Mouse (Mus musculus): ENCODE results near the gene Specc1. TPM values are rescaled to one million over a fixed set of nuclear protein-coding genes. Genes with fewer than 3 reads are reported as not detected.

The Specc1 gene
- polyA plus RNA-seq, 1 experiment from 2014 or later: 26.3 TPM

DNA sequence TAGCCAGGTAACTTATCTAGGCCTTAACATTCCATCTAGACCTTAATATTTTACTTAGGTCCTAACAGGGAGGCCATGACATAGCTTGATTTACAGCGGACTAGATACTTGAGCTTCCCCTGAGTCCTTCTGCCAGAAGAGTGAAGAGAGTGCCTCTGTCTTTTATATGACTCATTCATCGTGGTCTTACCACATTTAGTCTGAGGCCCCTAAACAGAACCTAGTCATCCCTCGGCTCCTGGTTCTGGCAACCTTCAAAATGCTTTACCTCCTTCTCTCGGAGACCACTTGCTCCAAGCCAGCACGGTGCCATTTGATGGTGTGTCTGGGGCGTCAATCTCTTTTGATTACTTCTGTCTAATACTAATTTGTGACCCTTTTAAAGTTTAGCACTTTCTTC is 133.8 kb downstream of the Specc1 start:
- DNase-seq (ENCODE audit: low spot score) (no peak), ATAC-seq (ENCODE audit: low FRiP score) (no peak)
- no peak overlapping the region for H3K27ac ChIP-seq (ENCODE audit: low read depth, low read length)
- no peaks in the 10 kb centered on the region for H3K36me3 ChIP-seq (ENCODE audit: control insufficient read depth, insufficient read depth, low read length)
- no peak overlapping the region for H3K4me2 ChIP-seq (replicated peaks; ENCODE audit: low read depth, low read length)
- 91% methylated on average over 6 of the region's 6 CpGs for WGBS
- no peak overlapping the region for H3K9ac ChIP-seq (ENCODE audit: low read depth, low read length)
- no peaks in the 10 kb centered on the region for H3K9me3 ChIP-seq (ENCODE audit: control insufficient read depth, low read length)
- no peaks in the 10 kb centered on the region for H3K27me3 ChIP-seq (ENCODE audit: control insufficient read depth, insufficient read depth, low read length)
- H3K4me3 ChIP-seq (ENCODE audit: low read depth, low read length): no peak overlapping the region
- H3K4me1 ChIP-seq (replicated peaks; ENCODE audit: control insufficient read depth, insufficient read depth, low read length): no peaks in the 10 kb centered on the region

DNA sequence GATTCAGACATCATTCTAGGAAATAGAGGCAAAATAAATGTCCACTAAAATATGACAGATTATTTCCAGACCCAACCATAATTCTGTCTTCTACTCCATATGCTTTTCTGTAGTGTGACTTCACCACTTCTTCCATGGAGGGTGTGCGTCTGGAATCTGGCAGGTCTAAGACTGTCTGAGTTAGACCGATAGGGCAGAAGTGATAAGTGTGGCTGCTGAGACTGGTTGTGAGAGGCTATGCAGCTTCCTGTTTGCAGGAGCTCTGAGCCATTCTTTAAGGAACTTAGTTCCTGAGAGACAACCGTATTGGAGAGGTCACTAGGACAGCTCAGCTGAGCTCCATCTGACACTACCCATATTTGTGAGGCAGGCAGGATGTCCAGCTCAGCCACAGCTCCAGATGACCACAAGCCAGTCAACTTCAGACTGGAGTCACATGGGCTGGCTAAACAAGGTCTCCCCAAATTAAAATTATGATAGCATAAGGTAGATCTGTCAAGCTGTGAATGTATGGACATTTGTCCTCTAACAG is 146.9 kb downstream of the Specc1 start:
- DNase-seq (ENCODE audit: low spot score): no peak
- Histone ChIP-seq H3K27me3 (ENCODE audit: control insufficient read depth, insufficient read depth, low read length) (no peaks in the 10 kb centered on the region), H3K4me3 (ENCODE audit: low read depth, low read length) (no peak overlapping the region), H3K9me3 (ENCODE audit: control insufficient read depth, low read length) (no peaks in the 10 kb centered on the region), H3K36me3 (ENCODE audit: control insufficient read depth, insufficient read depth, low read length) (no peaks in the 10 kb centered on the region), H3K4me1 (replicated peaks; ENCODE audit: control insufficient read depth, insufficient read depth, low read length) (no peaks in the 10 kb centered on the region; the same call in 1 of the 2 replicates), H3K27ac (ENCODE audit: low read depth, low read length) (no peak overlapping the region), H3K4me2 (replicated peaks; ENCODE audit: low read depth, low read length) (no peak overlapping the region), H3K9ac (ENCODE audit: low read depth, low read length) (no peak overlapping the region)
- no peak for ATAC-seq (ENCODE audit: low FRiP score)
- 88% methylated on average over 3 of the region's 3 CpGs for WGBS

DNA sequence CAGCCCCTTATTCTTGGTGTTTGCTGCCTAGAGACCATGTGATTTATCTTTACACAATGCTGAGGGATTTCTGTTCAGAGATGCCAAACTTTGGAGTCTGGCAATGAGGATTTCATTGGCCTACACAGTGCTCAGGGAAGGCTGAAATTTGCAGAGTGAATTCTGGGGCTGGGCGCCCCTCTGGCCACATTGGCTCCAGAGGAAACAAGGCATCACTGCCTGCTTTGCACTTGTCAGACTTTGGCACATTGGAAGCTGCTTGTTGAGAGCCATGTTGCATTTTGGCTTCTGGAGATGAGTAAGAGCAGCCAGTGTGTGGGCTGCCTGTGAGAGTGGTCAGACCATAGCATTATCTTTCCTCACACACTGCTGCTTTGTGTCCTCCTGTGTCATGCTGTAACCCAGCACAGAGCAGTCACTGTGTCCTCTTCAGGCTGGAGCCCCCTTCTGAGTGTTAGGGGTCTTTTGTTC is 149.9 kb downstream of the Specc1 start:
- Histone ChIP-seq H3K9me3 (ENCODE audit: control insufficient read depth, low read length) (no peaks in the 10 kb centered on the region), H3K36me3 (ENCODE audit: control insufficient read depth, insufficient read depth, low read length) (no peaks in the 10 kb centered on the region), H3K27ac (ENCODE audit: low read depth, low read length) (peak overlapping the region; percentile 30; the same call in 1 of the 2 replicates), H3K4me1 (replicated peaks; ENCODE audit: control insufficient read depth, insufficient read depth, low read length) (no peaks in the 10 kb centered on the region; the same call in 1 of the 2 replicates), H3K4me3 (ENCODE audit: low read depth, low read length) (no peak overlapping the region), H3K4me2 (replicated peaks; ENCODE audit: low read depth, low read length) (no peak overlapping the region), H3K27me3 (ENCODE audit: control insufficient read depth, insufficient read depth, low read length) (no peaks in the 10 kb centered on the region), H3K9ac (ENCODE audit: low read depth, low read length) (no peak overlapping the region)
- WGBS: 76% methylated on average over 1 of the region's 1 CpGs
- DNase-seq (ENCODE audit: low spot score): no peak
- ATAC-seq (ENCODE audit: low FRiP score): no peak

DNA sequence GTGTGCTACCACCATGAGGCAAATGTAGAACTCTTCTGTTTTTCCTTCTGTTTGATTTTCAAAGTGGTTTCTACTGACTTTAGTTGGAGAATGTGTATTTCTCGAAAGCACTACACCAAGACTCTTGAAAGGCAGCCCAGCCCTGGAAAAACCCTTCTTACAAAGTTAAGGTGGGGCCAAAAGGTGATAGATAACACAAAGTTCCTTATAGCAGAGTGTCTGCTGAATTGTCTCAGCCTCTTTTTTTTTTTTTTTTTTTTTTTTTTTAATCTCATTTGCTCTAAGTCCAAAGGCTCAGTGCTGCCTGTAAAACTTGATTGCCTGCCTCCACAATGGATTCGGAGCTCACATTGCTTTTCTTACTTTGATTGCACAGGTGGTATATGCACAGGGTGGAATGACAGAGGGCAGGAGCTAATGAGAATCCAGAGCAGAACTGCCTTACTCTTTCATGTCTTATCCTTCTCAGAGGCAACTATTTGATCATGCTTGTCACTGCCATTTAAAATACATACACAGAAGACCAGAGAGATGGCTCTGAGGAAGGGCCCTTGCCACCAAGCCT is 150.8 kb downstream of the Specc1 start:
- Histone ChIP-seq H3K4me2 (replicated peaks; ENCODE audit: low read depth, low read length) (no peak overlapping the region), H3K9me3 (ENCODE audit: control insufficient read depth, low read length) (no peaks in the 10 kb centered on the region), H3K9ac (ENCODE audit: low read depth, low read length) (no peak overlapping the region), H3K4me1 (replicated peaks; ENCODE audit: control insufficient read depth, insufficient read depth, low read length) (no peaks in the 10 kb centered on the region; the same call in 1 of the 2 replicates), H3K27me3 (ENCODE audit: control insufficient read depth, insufficient read depth, low read length) (no peaks in the 10 kb centered on the region), H3K27ac (ENCODE audit: low read depth, low read length) (no peak overlapping the region), H3K4me3 (ENCODE audit: low read depth, low read length) (no peak overlapping the region), H3K36me3 (ENCODE audit: control insufficient read depth, insufficient read depth, low read length) (no peaks in the 10 kb centered on the region)
- 89% methylated on average over 2 of the region's 2 CpGs for WGBS
- DNase-seq (ENCODE audit: low spot score) (no peak), ATAC-seq (ENCODE audit: low FRiP score) (no peak)

DNA sequence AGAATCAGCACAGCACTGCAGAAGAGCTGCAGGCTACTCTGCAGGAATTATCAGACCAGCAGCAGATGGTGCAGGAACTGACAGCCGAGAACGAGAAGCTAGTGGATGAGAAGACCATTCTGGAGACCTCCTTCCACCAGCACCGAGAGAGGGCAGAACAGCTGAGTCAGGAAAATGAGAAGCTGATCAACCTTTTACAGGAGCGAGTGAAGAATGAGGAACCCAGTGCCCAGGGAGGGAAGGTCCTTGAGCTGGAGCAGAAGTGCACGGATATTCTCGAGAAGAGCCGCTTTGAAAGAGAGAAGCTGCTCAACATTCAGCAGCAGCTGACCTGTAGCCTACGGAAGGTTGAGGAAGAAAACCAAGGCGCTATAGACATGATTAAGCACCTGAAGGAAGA is 162.0 kb downstream of the Specc1 start:
- no peak overlapping the region for H3K4me2 ChIP-seq (replicated peaks; ENCODE audit: low read depth, low read length)
- H3K9me3 ChIP-seq (ENCODE audit: control insufficient read depth, low read length): no peaks in the 10 kb centered on the region
- H3K27ac ChIP-seq (ENCODE audit: low read depth, low read length): no peak overlapping the region
- no peak for ATAC-seq (ENCODE audit: low FRiP score)
- no peaks in the 10 kb centered on the region for H3K4me1 ChIP-seq (replicated peaks; ENCODE audit: control insufficient read depth, insufficient read depth, low read length)
- no peaks in the 10 kb centered on the region; the same call in 1 of the 2 replicates for H3K27me3 ChIP-seq (ENCODE audit: control insufficient read depth, insufficient read depth, low read length)
- no peak overlapping the region for H3K9ac ChIP-seq (ENCODE audit: low read depth, low read length)
- 90% methylated on average over 9 of the region's 9 CpGs for WGBS
- no peak overlapping the region for H3K4me3 ChIP-seq (ENCODE audit: low read depth, low read length)
- DNase-seq (ENCODE audit: low spot score): no peak
- no peaks in the 10 kb centered on the region; the same call in 1 of the 2 replicates for H3K36me3 ChIP-seq (ENCODE audit: control insufficient read depth, insufficient read depth, low read length)

DNA sequence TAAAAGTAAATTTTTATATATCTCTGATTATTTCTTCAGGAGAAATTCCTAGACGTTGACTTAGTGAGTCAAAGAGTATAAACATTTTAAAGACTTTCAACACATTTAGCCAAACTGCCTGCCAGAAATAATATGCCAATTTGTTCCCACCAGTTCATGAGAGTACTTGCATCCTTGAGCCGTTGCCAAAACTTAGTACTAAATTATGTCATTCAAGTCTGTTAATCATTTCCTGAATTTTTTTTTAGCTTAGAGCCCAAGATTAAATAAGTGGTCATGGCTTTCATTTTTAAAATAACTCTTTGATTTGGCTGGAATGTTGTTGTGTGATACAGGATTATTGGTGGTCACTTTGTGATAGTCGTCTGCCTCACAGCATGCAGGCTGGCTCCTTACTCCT is 163.3 kb downstream of the Specc1 start:
- H3K4me1 ChIP-seq (replicated peaks; ENCODE audit: control insufficient read depth, insufficient read depth, low read length): no peaks in the 10 kb centered on the region
- no peak overlapping the region for H3K4me2 ChIP-seq (replicated peaks; ENCODE audit: low read depth, low read length)
- WGBS: 80% methylated on average over 3 of the region's 3 CpGs
- no peaks in the 10 kb centered on the region; the same call in 1 of the 2 replicates for H3K27me3 ChIP-seq (ENCODE audit: control insufficient read depth, insufficient read depth, low read length)
- no peak overlapping the region for H3K4me3 ChIP-seq (ENCODE audit: low read depth, low read length)
- no peak for DNase-seq (ENCODE audit: low spot score)
- H3K9ac ChIP-seq (ENCODE audit: low read depth, low read length): no peak overlapping the region
- no peak overlapping the region for H3K27ac ChIP-seq (ENCODE audit: low read depth, low read length)
- no peaks in the 10 kb centered on the region; the same call in 1 of the 2 replicates for H3K36me3 ChIP-seq (ENCODE audit: control insufficient read depth, insufficient read depth, low read length)
- no peak for ATAC-seq (ENCODE audit: low FRiP score)
- H3K9me3 ChIP-seq (ENCODE audit: control insufficient read depth, low read length): no peaks in the 10 kb centered on the region

DNA sequence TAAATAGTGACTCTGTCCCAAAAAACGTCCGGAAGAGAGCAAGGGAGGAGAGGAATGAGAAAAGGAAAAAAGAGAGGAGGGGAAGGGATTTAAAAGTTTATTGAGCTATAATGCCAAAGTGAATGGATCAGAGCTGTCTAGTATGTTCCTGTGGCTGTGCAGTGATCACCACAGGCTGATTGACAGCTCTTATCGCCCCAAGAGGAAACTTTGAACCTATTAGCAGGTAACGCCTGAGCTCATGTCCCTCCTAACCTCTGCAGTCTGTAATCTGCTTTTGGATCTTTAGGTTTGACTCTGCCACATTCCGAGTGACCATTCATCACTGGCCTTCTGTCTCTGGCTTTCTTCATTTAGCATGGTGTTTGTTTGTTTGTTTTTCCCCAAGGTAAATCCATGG is 164.8 kb downstream of the Specc1 start:
- ATAC-seq (ENCODE audit: low FRiP score): no peak
- H3K9me3 ChIP-seq (ENCODE audit: control insufficient read depth, low read length): no peaks in the 10 kb centered on the region
- H3K4me1 ChIP-seq (replicated peaks; ENCODE audit: control insufficient read depth, insufficient read depth, low read length): no peaks in the 10 kb centered on the region
- H3K4me2 ChIP-seq (replicated peaks; ENCODE audit: low read depth, low read length): no peak overlapping the region
- no peak for DNase-seq (ENCODE audit: low spot score)
- H3K36me3 ChIP-seq (ENCODE audit: control insufficient read depth, insufficient read depth, low read length): no peaks in the 10 kb centered on the region; the same call in 1 of the 2 replicates
- H3K27ac ChIP-seq (ENCODE audit: low read depth, low read length): no peak overlapping the region
- 85% methylated on average over 5 of the region's 5 CpGs for WGBS
- H3K9ac ChIP-seq (ENCODE audit: low read depth, low read length): no peak overlapping the region
- H3K4me3 ChIP-seq (ENCODE audit: low read depth, low read length): no peak overlapping the region
- no peaks in the 10 kb centered on the region; the same call in 1 of the 2 replicates for H3K27me3 ChIP-seq (ENCODE audit: control insufficient read depth, insufficient read depth, low read length)

DNA sequence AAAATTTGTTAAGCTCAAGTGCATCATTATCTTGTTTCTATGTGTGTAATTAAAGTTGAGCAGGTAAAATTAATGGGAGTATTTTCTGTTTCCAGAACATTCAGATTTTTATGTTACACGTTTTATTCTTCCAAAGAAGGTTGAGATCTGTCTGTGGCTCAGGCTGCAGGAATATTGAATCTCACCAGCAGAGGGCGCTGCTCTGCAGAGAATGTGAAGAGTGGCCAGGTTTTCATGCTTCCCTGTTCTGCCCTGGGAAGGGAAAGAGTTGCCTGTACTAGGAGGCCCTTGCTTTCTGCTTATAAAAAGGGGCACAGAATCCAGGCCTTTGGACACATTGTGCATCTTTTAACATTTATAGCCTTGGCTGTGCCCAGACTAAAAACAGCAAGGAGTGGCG is 171.1 kb downstream of the Specc1 start:
- H3K27me3 ChIP-seq (ENCODE audit: control insufficient read depth, insufficient read depth, low read length): no peaks in the 10 kb centered on the region
- H3K4me3 ChIP-seq (ENCODE audit: low read depth, low read length): no peak overlapping the region
- WGBS: 36% methylated on average over 3 of the region's 3 CpGs
- H3K36me3 ChIP-seq (ENCODE audit: control insufficient read depth, insufficient read depth, low read length): no peaks in the 10 kb centered on the region
- H3K9me3 ChIP-seq (ENCODE audit: control insufficient read depth, low read length): no peaks in the 10 kb centered on the region
- no peak overlapping the region for H3K27ac ChIP-seq (ENCODE audit: low read depth, low read length)
- no peak overlapping the region for H3K4me2 ChIP-seq (replicated peaks; ENCODE audit: low read depth, low read length)
- ATAC-seq (ENCODE audit: low FRiP score) (no peak), DNase-seq (ENCODE audit: low spot score) (peak; percentile 93)
- H3K9ac ChIP-seq (ENCODE audit: low read depth, low read length): no peak overlapping the region
- H3K4me1 ChIP-seq (replicated peaks; ENCODE audit: control insufficient read depth, insufficient read depth, low read length): peaks cover 3% of the 10 kb centered on the region

DNA sequence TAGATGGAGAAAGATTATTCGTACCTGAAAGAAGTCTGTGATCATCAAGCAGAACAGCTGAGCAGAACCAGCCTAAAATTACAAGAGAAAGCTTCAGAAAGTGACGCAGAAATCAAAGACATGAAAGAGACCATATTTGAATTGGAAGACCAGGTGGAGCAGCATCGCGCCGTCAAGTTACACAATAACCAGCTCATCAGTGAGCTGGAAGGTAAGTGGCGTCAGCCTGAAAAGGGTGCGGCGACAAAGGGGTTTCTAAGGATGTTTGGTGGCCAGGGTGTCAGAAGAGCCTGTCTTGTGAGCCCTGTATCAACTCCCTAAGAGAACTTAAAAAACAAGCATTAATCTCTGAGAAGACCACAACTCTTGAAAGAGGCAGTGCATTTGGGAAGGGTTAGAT is 171.6 kb downstream of the Specc1 start:
- H3K9ac ChIP-seq (ENCODE audit: low read depth, low read length): no peak overlapping the region
- no peak for DNase-seq (ENCODE audit: low spot score)
- 75% methylated on average over 8 of the region's 8 CpGs for WGBS
- H3K9me3 ChIP-seq (ENCODE audit: control insufficient read depth, low read length): no peaks in the 10 kb centered on the region
- no peak overlapping the region for H3K4me2 ChIP-seq (replicated peaks; ENCODE audit: low read depth, low read length)
- no peak for ATAC-seq (ENCODE audit: low FRiP score)
- H3K36me3 ChIP-seq (ENCODE audit: control insufficient read depth, insufficient read depth, low read length): no peaks in the 10 kb centered on the region
- no peak overlapping the region for H3K27ac ChIP-seq (ENCODE audit: low read depth, low read length)
- H3K4me1 ChIP-seq (replicated peaks; ENCODE audit: control insufficient read depth, insufficient read depth, low read length): peaks cover 3% of the 10 kb centered on the region
- H3K4me3 ChIP-seq (ENCODE audit: low read depth, low read length): no peak overlapping the region
- H3K27me3 ChIP-seq (ENCODE audit: control insufficient read depth, insufficient read depth, low read length): no peaks in the 10 kb centered on the region

Data from hindbrain, embryonic 11.5 days (tissue).